Mouse (Mus musculus) forebrain, embryonic 16.5 days (tissue): ENCODE measurements around the gene Gpr182. TPM values are rescaled to one million over a fixed set of nuclear protein-coding genes. Genes with fewer than 3 reads are reported as not detected.

Experiments
- ATAC-seq: fragments of 200-750 bp; cut with Nextera tagmentation; 2 replicates; pipeline ENCODE4 v1.8.0; 2017; ENCODE audit warnings: mild to moderate bottlenecking, moderate library complexity
- H3K27ac ChIP-seq: fragments of 300-500 bp; sonication (generic); 2 replicates; pipeline ENCODE4 v1.5.1; 2014; ENCODE audit warnings: low read length, control low read depth
- H3K27me3 ChIP-seq: fragments of 300-500 bp; sonication (generic); replicated peaks from 2 replicates; pipeline ENCODE4 v1.6.1; 2014; ENCODE audit warnings: low read length; ENCODE audit not compliant: control insufficient read depth, insufficient read depth
- H3K36me3 ChIP-seq: fragments of 300-500 bp; sonication (generic); 2 replicates; pipeline ENCODE4 v1.6.1; 2014; ENCODE audit not compliant: control insufficient read depth, insufficient read depth
- H3K4me1 ChIP-seq: fragments of 300-500 bp; sonication (generic); replicated peaks from 2 replicates; pipeline ENCODE4 v1.6.1; 2014; ENCODE audit warnings: low read length; ENCODE audit not compliant: control insufficient read depth, insufficient read depth
- H3K4me2 ChIP-seq: fragments of 300-500 bp; sonication (generic); 2 replicates; pipeline ENCODE4 v1.6.1; 2014; ENCODE audit warnings: mild to moderate bottlenecking, low read length, control low read depth
- H3K4me3 ChIP-seq: fragments of 300-500 bp; sonication (generic); replicated peaks from 2 replicates; pipeline ENCODE4 v1.5.1; 2014; ENCODE audit warnings: mild to moderate bottlenecking, low read length, control low read depth
- H3K9ac ChIP-seq: fragments of 300-500 bp; sonication (generic); replicated peaks from 2 replicates; pipeline ENCODE4 v1.6.1; 2014; ENCODE audit warnings: low read depth, low read length, control low read depth
- H3K9me3 ChIP-seq: fragments of 300-500 bp; sonication (generic); 2 replicates; pipeline ENCODE4 v1.6.1; 2016; ENCODE audit warnings: low read length; ENCODE audit not compliant: control insufficient read depth
- WGBS: fragments of 180-500 bp; shearing (Covaris S2); extraction: QIAGEN DNeasy Blood & Tissue Kit; methylation state at CpG from one replicate; pipeline ENCODE4 v1.1.7; 2014; 5-methylcytosine and 5-hydroxymethylcytosine counted together
- polyA plus RNA-seq: library from polyadenylated mRNA; unstranded; fragments of >200 nt; fragmentation: Nextera tagmentation; extraction: Ambion mirVana; gene quantifications from 2 replicates; pipeline ENCODE4 v1.2.1, GENCODE M21; 2015

Gene Gpr182
- polyA plus RNA-seq, 1 experiment from 2014 or later = 0.87 TPM

DNA sequence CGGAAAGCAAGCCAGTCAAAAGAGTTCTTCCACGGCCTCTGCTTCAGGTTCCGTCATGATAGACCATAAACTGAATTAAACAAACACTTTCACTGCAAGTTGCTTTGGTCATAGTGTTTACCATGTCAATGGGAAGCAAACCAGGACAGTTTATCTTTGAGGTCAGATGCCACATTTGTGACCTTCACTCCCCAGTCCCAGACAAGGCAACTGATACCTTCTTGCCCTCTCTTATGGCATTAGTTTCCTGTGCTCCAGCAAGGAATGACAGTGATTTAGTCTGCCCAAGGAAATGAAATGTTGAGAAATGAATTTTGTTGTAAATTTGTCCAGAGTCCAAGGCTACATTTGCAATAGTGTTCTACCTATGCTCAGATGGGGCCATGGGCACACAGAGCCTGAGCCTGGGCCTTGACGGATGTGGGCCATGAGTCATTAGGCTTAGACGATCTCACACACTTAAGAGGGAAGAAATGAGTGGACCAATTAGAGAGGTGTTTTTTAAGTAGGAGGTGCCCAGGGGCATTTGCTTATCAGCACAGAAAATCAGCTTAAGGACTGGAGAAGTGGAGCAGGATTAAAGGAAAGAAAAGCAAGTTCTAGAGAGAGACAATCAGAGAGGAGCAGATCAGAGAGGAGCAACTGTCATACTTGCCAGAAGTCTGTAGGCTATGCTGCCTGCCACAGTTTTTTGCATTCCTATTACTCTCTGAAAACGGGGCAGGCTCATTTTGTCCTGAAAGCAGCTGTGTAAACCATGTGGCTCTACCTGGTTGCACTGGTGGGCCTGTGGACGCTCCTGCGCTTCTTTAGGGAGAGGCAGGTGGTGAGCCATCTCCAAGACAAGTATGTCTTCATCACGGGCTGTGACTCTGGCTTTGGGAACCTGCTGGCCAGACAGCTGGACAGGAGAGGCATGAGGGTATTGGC lies 7.9 kb upstream of the Gpr182 start, which contains the start of the genes Rdh1 and Rdh16f1:
TSS of gene Rdh1 (plus strand) at position 541 of the 930 bp plus-strand sequence.
TSS of gene Rdh16f1 (plus strand) at position 607 of the 930 bp plus-strand sequence.
- no peak for ATAC-seq
- H3K9me3 ChIP-seq = no peaks in the 10 kb centered on the region
- 74% methylated on average over 9 of the region's 9 CpGs for WGBS
- no peak within 1 kb of the TSS for H3K4me3 ChIP-seq
- no peaks in the 10 kb centered on the region for H3K36me3 ChIP-seq
- no peak within 1 kb of the TSS for H3K4me2 ChIP-seq
- H3K9ac ChIP-seq = no peak within 1 kb of the TSS
- no peaks in the 10 kb centered on the region for H3K4me1 ChIP-seq
- H3K27ac ChIP-seq = no peak within 1 kb of the TSS
- no peaks in the 10 kb centered on the region for H3K27me3 ChIP-seq

DNA sequence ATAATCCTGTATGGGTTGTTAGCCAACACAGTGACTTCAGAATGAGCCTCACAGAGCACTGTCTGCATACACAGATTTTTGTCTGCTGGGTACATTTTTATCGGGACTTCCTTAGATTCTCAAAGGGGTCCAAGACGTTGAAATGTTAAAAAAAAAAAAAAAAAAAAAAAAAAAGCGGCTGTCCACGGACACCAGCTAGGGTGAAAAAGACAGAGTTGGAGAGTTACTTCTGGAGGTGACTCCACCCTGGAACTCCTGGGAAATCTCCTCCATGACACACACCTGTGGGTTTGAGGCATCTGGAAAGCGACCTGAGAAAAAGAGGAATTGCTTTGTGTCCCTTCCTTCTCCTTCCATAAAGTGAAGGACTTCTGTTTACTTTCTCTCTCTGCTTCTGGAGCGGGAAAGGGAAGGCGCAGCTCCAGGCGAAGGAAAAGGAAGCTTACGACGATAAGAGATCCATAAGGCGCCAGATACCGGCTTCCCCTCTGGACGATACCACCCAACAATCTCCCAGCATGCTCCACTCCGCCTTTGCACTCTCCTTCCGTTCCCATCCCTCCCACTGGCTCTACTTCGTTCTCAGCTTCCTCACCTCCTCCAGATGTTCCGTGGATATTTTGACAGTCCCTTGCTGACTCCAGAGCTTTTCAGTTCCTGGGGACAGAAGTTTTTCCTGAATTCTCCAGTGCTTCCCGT lies 4.4 kb upstream of the Gpr182 start:
- Histone ChIP-seq H3K4me2 (peak overlapping the region; percentile 29), H3K9ac (0 out of 2 replicates have a peak overlapping the region, but pooled peaks have one; percentile 6), H3K27ac (no peak overlapping the region), H3K4me3 (no peak overlapping the region), H3K27me3 (no peaks in the 10 kb centered on the region), H3K36me3 (no peaks in the 10 kb centered on the region), H3K4me1 (no peaks in the 10 kb centered on the region), H3K9me3 (no peaks in the 10 kb centered on the region)
- ATAC-seq = no peak
- 46% methylated on average over 18 of the region's 18 CpGs for WGBS

DNA sequence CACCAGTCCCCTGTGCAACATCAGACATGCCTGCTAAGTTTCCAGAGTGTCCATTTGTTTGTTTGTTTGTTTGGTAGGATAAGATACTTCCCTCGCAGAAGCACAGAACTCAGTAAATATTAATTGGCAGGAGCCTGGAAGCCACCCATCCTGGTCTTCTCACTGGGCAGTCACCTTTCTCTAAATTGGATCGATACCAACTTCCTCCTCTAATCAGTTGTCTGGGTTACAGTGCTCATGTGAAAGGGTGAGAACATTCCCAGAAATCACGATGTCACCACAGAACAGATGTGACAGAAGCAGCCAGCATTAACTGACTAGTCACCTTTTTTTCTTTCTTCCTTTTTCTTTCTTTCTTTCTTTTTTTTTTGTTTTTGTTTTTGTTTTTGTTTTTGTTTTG lies 3.7 kb upstream of the Gpr182 start:
- no peak overlapping the region for H3K9ac ChIP-seq
- no peak overlapping the region for H3K4me3 ChIP-seq
- WGBS = 66% methylated on average over 3 of the region's 3 CpGs
- H3K4me1 ChIP-seq = no peaks in the 10 kb centered on the region
- H3K4me2 ChIP-seq = no peak overlapping the region
- H3K9me3 ChIP-seq = no peaks in the 10 kb centered on the region
- H3K36me3 ChIP-seq = no peaks in the 10 kb centered on the region
- H3K27ac ChIP-seq = no peak overlapping the region
- no peaks in the 10 kb centered on the region for H3K27me3 ChIP-seq
- no peak for ATAC-seq

DNA sequence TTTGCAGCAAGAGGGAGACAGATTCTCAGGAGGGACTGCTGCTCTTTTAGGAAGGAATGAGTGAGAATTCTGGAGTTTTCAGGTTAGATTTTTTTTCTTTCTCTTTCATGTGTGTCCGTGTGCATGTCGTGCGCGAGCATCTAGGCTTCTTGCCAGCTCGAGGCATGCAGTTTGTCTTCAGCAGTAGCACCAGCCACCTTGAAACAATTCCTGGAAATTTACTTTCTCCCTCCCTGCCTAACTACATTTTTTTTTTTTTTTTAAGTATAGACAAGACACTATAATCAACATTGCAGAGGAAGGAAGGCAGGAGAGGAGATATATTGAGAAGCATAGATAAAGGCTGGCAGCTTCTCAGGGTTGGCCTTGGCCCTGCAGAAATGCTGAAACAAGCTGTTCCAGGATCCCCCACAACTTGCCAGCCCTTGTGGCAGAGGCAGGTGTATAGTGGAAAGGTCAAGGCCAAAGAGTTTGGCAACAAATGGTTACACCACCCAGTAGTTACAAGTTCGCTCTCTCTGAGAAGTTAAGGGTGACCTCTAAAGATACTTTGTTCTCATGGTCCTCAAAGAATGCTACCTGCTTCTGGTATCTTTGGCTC lies 3.1 kb upstream of the Gpr182 start:
- no peak for ATAC-seq
- 76% methylated on average over 6 of the region's 6 CpGs for WGBS

DNA sequence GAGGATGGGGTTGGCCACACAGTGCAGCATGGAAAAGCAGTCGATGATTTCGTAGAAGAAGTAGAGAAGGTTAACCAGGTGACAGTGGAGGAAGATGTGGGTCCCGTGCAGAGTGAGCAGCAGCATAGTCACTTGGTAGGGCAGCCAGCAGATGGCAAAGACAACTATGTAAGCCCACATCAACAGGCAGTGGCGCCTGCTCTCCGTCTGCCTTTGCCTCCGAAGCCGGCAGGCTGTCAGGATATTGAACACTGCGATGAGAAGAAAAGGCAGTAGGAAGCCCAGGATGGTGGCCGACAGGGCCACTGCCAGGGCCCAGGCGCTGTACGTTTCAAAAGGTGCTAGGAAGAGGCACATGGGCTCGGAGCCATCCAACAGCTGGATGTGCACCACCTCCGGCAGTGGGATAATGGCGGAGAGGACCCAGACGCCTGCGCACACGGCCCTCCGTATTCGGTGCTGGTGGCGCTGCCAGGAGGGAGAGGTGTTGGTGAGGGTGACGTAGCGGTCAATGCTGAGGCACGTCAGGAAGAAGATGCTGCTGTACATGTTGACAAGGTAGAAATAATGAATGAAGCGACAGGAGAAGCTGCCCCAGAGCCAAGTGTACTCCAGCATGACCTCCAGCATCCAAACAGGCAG lies 1.3 kb downstream of the Gpr182 start:
- ATAC-seq = 0 out of 2 replicates have a peak, but pooled peaks have one; percentile 49
- 57% methylated on average over 24 of the region's 24 CpGs for WGBS
- Histone ChIP-seq H3K36me3 (peaks cover 5% of the 10 kb centered on the region; the same call in 1 of the 2 replicates), H3K9ac (no peak overlapping the region), H3K9me3 (no peaks in the 10 kb centered on the region), H3K27ac (no peak overlapping the region), H3K4me3 (peak overlapping the region; percentile 23; the same call in 1 of the 2 replicates), H3K4me1 (no peaks in the 10 kb centered on the region), H3K4me2 (peak overlapping the region; percentile 30), H3K27me3 (no peaks in the 10 kb centered on the region)

More for the DNA sequence above, 3.1 kb upstream of the Gpr182 start:
- Histone ChIP-seq H3K27ac (no peak overlapping the region), H3K36me3 (no peaks in the 10 kb centered on the region), H3K4me2 (no peak overlapping the region), H3K27me3 (no peaks in the 10 kb centered on the region), H3K9ac (no peak overlapping the region), H3K4me3 (no peak overlapping the region), H3K9me3 (no peaks in the 10 kb centered on the region), H3K4me1 (no peaks in the 10 kb centered on the region)

DNA sequence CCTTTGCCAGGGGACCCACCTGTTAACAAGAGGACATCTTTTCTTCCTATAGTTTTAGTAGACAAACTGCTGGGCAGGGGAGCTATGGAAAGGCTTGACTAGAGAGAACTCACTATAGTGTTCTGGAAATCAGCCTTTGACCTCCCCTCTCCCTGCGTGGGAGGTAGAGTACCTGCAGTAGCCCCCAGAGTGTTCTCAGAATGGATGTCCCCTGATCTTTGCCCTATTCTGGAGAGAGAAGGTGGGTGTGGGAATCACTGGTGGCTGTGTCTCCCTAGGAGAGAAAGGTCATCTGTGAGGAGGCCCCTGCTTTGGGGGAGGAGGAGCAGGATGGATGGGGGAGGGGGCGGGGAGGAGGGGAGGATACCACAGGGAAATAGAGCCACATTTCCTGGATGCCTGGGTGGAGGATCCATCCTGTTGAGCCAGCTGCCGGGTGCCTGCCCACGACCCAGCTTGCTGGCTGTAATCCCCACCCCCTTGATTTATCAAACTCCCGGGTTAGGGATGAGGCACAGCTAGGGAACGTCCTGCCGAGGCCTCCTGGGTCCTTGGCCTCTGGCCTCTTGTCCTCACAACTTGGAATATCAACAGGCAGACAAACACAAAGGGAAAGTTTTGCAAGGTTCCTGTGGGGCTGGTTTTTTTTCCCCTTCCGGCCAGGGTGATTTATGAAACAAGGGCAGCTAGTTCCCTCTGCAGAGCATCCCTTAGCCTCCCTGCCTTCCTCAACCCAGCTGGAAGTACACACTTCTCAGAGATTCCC lies 2.5 kb downstream of the Gpr182 start:
- 14% methylated on average over 7 of the region's 8 CpGs for WGBS
- H3K4me1 ChIP-seq = no peaks in the 10 kb centered on the region
- H3K4me3 ChIP-seq = no peak overlapping the region
- no peak overlapping the region for H3K9ac ChIP-seq
- H3K9me3 ChIP-seq = no peaks in the 10 kb centered on the region
- H3K27me3 ChIP-seq = no peaks in the 10 kb centered on the region
- H3K36me3 ChIP-seq = peaks cover 10% of the 10 kb centered on the region
- no peak overlapping the region for H3K4me2 ChIP-seq
- no peak overlapping the region for H3K27ac ChIP-seq
- no peak for ATAC-seq

DNA sequence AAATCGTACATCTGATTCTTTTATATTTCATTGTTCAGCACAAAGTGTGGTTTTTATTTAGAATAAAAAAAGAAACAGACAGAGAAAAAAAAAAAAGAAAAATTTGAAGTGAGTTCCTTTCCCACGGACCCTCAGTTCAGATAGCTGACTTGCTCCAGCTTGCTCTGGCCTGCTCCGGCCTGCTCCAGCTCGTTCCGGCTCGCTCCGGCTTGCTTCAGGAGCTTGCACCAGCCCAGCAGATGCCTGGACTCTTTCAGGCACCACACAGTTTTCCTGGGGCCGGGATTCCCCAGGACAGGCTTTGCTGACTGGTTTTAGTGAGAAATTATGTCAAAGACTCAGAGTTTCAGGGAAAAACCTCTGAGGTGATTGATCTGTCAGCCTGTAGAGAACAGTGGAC lies 4.3 kb downstream of the Gpr182 start:
- no peak overlapping the region for H3K4me2 ChIP-seq
- peaks cover 28% of the 10 kb centered on the region for H3K36me3 ChIP-seq

DNA sequence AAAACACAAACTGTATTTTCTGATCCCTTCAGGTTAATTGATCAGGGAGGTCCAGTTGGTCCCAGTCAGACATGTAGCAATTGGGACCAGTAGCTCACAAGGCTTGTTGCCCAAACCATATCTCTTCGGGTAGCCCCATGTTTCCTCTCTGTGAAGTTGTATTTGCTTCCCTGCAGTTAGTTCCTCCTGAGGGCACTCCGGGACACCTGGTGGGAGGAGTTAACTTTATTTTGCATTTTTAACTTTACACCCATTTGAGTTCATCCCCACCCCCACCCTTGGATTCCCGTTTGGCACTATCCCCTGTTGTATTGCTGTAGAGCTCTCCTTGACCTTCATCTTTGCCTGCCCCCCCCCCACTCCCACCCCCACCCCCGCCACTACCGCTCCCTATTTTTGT lies 5.6 kb downstream of the Gpr182 start:
- Histone ChIP-seq H3K4me3 (no peak overlapping the region), H3K36me3 (peaks cover 35% of the 10 kb centered on the region), H3K27me3 (no peaks in the 10 kb centered on the region), H3K4me1 (peaks cover 1% of the 10 kb centered on the region), H3K27ac (no peak overlapping the region), H3K9ac (no peak overlapping the region), H3K4me2 (no peak overlapping the region), H3K9me3 (no peaks in the 10 kb centered on the region)
- WGBS = 88% methylated on average over 5 of the region's 5 CpGs
- ATAC-seq = no peak

More for the DNA sequence above, 4.3 kb downstream of the Gpr182 start:
- 93% methylated on average over 8 of the region's 8 CpGs for WGBS
- Histone ChIP-seq H3K27ac (no peak overlapping the region), H3K4me3 (no peak overlapping the region), H3K4me1 (no peaks in the 10 kb centered on the region), H3K27me3 (no peaks in the 10 kb centered on the region), H3K9ac (no peak overlapping the region), H3K9me3 (no peaks in the 10 kb centered on the region)
- no peak for ATAC-seq
